Mouse (Mus musculus): ENCODE measurements around the gene Pakap.

GRCm38 (mm10) chr4:57733445-57733844, 165.5 kb downstream of the Pakap start:
- no peak for TF ChIP-seq CTCF (IDR thresholded peaks at IDR 0.05; ENCODE audit: low read depth)
- no peak for TF ChIP-seq EP300 (IDR thresholded peaks at IDR 0.05; ENCODE audit: low read depth)

Measured in liver, embryonic 14.5 days (tissue).